Comparison of ENCODE assay signal across 17 mouse cellular contexts in genomic region chr2:72159281-72159680, GRCm38 (mm10).
DNase-seq lines count a peak whose midpoint lies in the region; ATAC-seq lines count a peak whose summit lies in the region.
"Had no signal": no experiment of that assay in that cellular context is flagged by ENCODE, and none has a peak within 500 bp of the region (broad histone marks: within the 10 kb centered on the region; RNA-seq: fewer than 3 reads in every experiment).

No protein-coding gene starts in this region.

- no peaks in the 10 kb centered on the region for H3K27me3 ChIP-seq in neural tube, embryonic 13.5 days
- no peaks in the 10 kb centered on the region for H3K27me3 ChIP-seq in hindbrain, embryonic 12.5 days
- H3K27me3 ChIP-seq: embryonic facial prominence, embryonic 12.5 days; forebrain, embryonic 15.5 days; intestine, embryonic 15.5 days had no signal

- peak overlapping the region; percentile 33; the same call in 1 of the 2 replicates for H3K27ac ChIP-seq in neural tube, embryonic 13.5 days (replicated peaks)
- no peak overlapping the region for H3K27ac ChIP-seq in hindbrain, embryonic 12.5 days
- H3K27ac ChIP-seq: embryonic facial prominence, embryonic 12.5 days; forebrain, embryonic 15.5 days; hindbrain, embryonic 14.5 days; intestine, embryonic 15.5 days had no signal

- ATAC-seq in neural tube, embryonic 13.5 days (ENCODE audit: low read depth) = no peak
- no peak for ATAC-seq in activated CD4-positive, CD25-positive, alpha-beta regulatory T cell, adult 4 months
- ATAC-seq in hindbrain, embryonic 12.5 days (ENCODE audit: low FRiP score) = no peak
- ATAC-seq: forebrain, embryonic 15.5 days; intestine, embryonic 15.5 days had no signal

- WGBS in neural tube, embryonic 13.5 days = 81% methylated on average over 6 of the region's 6 CpGs
- WGBS in hindbrain, embryonic 12.5 days = 83% methylated on average over 6 of the region's 6 CpGs

- no peaks in the 10 kb centered on the region for H3K9me3 ChIP-seq in neural tube, embryonic 13.5 days
- no peaks in the 10 kb centered on the region for H3K9me3 ChIP-seq in hindbrain, embryonic 12.5 days (replicated peaks)
- H3K9me3 ChIP-seq: embryonic facial prominence, embryonic 12.5 days; forebrain, embryonic 15.5 days; intestine, embryonic 15.5 days had no signal

- peaks cover 33% of the 10 kb centered on the region for H3K4me1 ChIP-seq in neural tube, embryonic 13.5 days (replicated peaks)
- 0 out of 2 replicates have a peak, but pooled peaks cover 4% of the 10 kb centered on the region for H3K4me1 ChIP-seq in hindbrain, embryonic 12.5 days

- no peak overlapping the region for H3K4me2 ChIP-seq in neural tube, embryonic 13.5 days
- H3K4me2 ChIP-seq in hindbrain, embryonic 12.5 days (replicated peaks) = no peak overlapping the region
- H3K4me2 ChIP-seq: embryonic facial prominence, embryonic 12.5 days; forebrain, embryonic 15.5 days; hindbrain, embryonic 14.5 days; intestine, embryonic 15.5 days had no signal

- H3K9ac ChIP-seq in neural tube, embryonic 13.5 days = no peak overlapping the region
- H3K9ac ChIP-seq in hindbrain, embryonic 12.5 days = no peak overlapping the region
- H3K9ac ChIP-seq: embryonic facial prominence, embryonic 12.5 days; forebrain, embryonic 15.5 days; hindbrain, embryonic 14.5 days; intestine, embryonic 15.5 days had no signal

- no peaks in the 10 kb centered on the region for H3K36me3 ChIP-seq in neural tube, embryonic 13.5 days
- H3K36me3 ChIP-seq in hindbrain, embryonic 12.5 days = no peaks in the 10 kb centered on the region
- H3K36me3 ChIP-seq: embryonic facial prominence, embryonic 12.5 days; forebrain, embryonic 15.5 days; intestine, embryonic 15.5 days had no signal

- DNase-seq in heart, adult 11 months = peak; percentile 62
- DNase-seq in heart, adult 9 months (ENCODE audit: low spot score in 2 of 2) = no peak
- DNase-seq in neural tube, embryonic 10.5 days (ENCODE audit: extremely low spot score, low spot score) = no peak
- DNase-seq in thymus, postnatal 10 days (ENCODE audit: low spot score in 2 of 2) = peak; percentile 46 to 53
- DNase-seq: adrenal gland, adult 8-10 months; adrenal gland, postnatal 36 days; cerebellum, adult 11-12 months; cerebellum, adult 9-11 months; gastrocnemius, postnatal 14 days; heart, postnatal 14 days had no signal

- H3K4me3 ChIP-seq in neural tube, embryonic 13.5 days = no peak overlapping the region
- no peak overlapping the region for H3K4me3 ChIP-seq in hindbrain, embryonic 12.5 days
- H3K4me3 ChIP-seq: embryonic facial prominence, embryonic 12.5 days; forebrain, embryonic 15.5 days; intestine, embryonic 15.5 days had no signal

Comparison
In these comparisons a context has a peak if more than half of its experiments do, and no peak if none do; other contexts are left out.
1. DNase-seq: peak in heart, adult 11 months (single experiment) and thymus, postnatal 10 days (2 of 2); none in heart, adult 9 months (0 of 2) and neural tube, embryonic 10.5 days (single experiment).